Mouse (Mus musculus) macrophage (primary cell): ENCODE data around the gene Usp34. TPM values are rescaled to one million over a fixed set of nuclear protein-coding genes. Genes with fewer than 3 reads are reported as not detected.
"Not testable (repeated sequence)": the region's sequence is repeated elsewhere in the genome, so short reads cannot be mapped to it uniquely, and the experiment has no call there.

Source experiments
- H3K27ac ChIP-seq: fragments of 350-480 bp; formaldehyde crosslinking; 2 replicates; pipeline ENCODE4 v1.9.0; 2021
- H3K36me3 ChIP-seq: fragments of 350-480 bp; formaldehyde crosslinking; 2 replicates; pipeline ENCODE4 v1.9.0; 2021; ENCODE audit errors: inconsistent target
- H3K4me3 ChIP-seq: fragments of 350-480 bp; formaldehyde crosslinking; 2 replicates; pipeline ENCODE4 v1.9.0; 2021; ENCODE audit errors: inconsistent target
- H3K79me2 ChIP-seq: fragments of 350-480 bp; formaldehyde crosslinking; 2 replicates; pipeline ENCODE4 v1.9.0; 2021; ENCODE audit errors: inconsistent target
- WGBS: methylation state at CpG from one replicate; pipeline ENCODE4 v1.1.7; 2026; ENCODE audit warnings: inconsistent platforms; ENCODE audit not compliant: missing documents; 5-methylcytosine and 5-hydroxymethylcytosine counted together
- polyA plus RNA-seq: library from polyadenylated mRNA; stranded (reverse); fragments of 250-400 nt; gene quantifications from 3 replicates; pipeline ENCODE4 v1.2.4, GENCODE M21; 2018; ENCODE audit warnings: inconsistent platforms

Usp34 gene
- polyA plus RNA-seq, 1 experiment from 2014 or later, result 40.6 TPM

DNA sequence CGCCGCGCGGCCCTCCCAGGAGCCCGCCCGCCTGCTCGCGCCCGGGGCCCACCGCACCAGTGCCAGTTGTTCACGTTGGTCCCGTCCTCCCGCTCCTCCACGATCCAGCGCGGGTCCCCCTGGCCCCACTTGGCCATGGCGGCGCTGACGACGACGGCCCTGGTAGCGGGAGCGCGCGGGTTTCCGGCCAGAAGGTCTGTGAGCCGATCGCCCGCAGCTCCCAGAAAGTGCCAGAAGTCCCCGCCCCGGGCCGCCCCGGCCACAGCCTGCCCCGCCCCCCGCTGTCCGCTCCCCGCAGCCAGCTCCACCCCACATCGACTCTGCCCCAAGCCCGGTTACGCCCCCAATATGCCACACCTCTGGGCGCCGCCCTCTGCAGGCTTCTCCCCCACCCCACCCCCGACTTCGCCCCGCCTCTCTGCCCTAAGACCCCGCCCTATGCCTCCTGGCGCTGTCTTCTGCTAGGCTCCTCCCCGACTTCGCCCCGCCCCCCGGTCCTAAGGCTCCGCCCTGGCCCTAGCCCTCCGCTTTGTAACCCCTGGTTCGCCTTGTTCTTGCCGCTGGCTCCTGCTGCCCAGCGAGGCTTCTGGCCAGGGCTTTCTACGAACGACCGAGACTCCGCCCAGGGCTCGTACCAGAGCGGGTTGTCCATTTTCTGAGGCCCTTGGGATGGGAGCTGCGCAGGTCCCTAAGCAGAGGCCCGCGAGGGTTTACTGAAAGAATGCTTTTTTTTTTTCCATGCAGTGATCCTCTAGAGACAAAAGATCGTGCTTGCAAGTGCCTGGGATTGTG, 191.2 kb downstream of the Usp34 start, which contains the start of gene Ahsa2:
Gene Ahsa2, minus strand, starts transcription at position 313 of the 792 bp plus-strand sequence.
- peaks cover 21% of the 10 kb centered on the region for H3K79me2 ChIP-seq
- peak within 1 kb of the TSS; percentile 22; the same call in 1 of the 2 replicates for H3K27ac ChIP-seq
- peaks cover 17% of the 10 kb centered on the region; the same call in 1 of the 2 replicates for H3K36me3 ChIP-seq
- H3K4me3 ChIP-seq, result peak within 1 kb of the TSS; percentile 71
- under 1% methylated on average over 60 of the region's 66 CpGs for WGBS

DNA sequence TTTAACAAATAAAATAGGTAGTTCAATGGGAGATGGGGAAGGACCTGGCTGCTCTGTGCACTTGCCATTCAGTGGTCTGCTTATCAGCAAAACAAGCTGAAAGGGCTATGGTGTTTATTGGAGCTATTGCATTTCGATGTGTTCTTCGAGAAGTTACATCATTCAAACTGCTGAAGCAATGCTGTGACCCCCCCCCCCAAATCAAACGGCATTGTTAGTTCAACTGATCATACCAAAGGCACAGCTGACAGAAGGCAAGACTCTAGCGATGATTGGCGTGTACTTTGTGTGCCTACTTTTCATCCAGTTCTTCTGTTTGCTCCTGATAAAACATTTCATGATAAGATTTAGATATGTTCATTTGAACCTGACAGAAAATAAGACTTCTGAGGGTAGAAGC, 191.9 kb downstream of the Usp34 start:
- Histone ChIP-seq H3K36me3 (peaks cover 10% of the 10 kb centered on the region; the same call in 1 of the 2 replicates), H3K27ac (no peak overlapping the region), H3K79me2 (peaks cover 21% of the 10 kb centered on the region), H3K4me3 (peak overlapping the region; percentile 35)
- 30% methylated on average over 5 of the region's 5 CpGs for WGBS

DNA sequence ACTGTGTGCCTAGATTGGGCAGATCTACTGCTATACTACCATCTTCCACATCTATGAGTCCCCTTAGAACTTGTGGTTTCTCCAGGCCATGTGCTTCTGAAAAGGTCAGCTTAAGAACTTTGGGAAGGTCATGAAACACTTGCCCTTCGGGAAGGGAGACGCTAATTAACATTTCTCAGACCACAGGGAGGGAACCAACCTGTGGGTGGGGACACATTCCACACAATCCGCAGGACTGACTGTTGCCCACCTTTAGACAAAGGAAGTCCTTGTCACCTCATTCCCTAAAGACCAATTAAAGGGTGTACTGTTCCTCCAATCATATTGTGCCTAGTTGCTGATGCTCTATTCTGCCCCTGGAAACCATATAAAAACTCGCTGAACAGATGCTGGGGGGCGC, 198.1 kb downstream of the Usp34 start:
- not testable (repeated sequence) for H3K36me3 ChIP-seq, H3K4me3 ChIP-seq, H3K79me2 ChIP-seq, H3K27ac ChIP-seq
- 89% methylated on average over 5 of the region's 5 CpGs for WGBS

DNA sequence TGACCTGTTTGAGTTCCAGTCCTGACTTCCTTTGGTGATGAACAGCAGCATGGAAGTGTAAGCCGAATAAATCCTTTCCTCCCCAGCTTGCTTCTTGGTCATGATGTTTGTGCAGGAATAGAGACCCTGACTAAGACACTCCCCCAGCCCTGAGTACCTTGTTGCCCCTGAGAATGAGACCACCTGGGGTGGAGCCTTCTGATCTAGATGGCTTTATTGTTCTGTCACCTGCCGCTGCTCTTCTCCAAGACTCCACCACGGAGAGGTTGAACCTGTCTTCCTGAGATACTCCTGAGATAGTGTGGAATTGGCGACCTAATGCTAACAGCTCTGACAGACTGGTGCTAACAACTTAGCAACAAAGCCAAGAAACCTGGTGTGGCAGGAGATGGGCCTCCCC, 208.1 kb downstream of the Usp34 start:
- 67% methylated on average over 3 of the region's 4 CpGs for WGBS
- not testable (repeated sequence) for H3K4me3 ChIP-seq, H3K27ac ChIP-seq

DNA sequence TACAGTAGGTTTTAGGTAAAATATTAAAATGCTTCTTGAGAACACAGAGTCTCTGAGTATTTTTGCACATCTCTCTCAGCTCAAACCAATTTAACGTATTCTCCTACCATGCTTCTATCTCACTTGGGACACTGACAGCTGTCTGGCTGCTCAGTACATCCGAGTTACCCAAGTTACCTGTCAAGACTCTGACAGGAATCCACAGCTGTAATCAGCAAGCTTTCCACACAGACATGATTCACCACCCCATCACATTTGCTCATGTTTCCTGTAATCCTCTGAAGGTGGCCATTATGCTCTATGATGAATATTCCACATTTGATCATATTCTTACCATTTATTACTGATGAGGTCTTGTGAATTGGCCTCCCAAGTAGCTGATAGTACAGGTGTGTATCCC, 208.6 kb downstream of the Usp34 start:
- no peaks in the 10 kb centered on the region for H3K36me3 ChIP-seq
- 72% methylated on average over 2 of the region's 2 CpGs for WGBS
- H3K4me3 ChIP-seq, result no peak overlapping the region
- no peak overlapping the region for H3K27ac ChIP-seq
- H3K79me2 ChIP-seq, result no peaks in the 10 kb centered on the region

More for the DNA sequence above, 208.1 kb downstream of the Usp34 start:
- not testable (repeated sequence) for H3K79me2 ChIP-seq, H3K36me3 ChIP-seq

DNA sequence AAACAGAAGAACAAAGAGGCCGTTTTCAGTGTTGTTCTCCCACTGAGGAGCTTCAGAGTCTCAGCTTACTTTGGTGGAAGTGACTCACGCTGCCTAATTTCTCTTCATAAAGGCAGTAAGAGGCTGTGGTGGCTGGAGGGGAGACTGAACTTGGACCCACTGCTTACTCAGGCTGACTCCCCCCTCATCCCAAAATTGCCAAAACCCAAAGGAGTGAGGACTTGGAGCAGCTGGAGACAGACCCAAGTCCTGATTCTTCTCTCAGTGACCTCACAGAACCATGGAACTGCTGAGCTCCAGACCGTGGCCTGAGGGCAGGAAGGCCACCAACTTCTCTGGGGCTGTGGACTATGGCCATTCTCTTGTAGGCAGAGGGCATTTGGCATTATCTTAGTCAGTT, 212.3 kb downstream of the Usp34 start:
- no peak overlapping the region for H3K27ac ChIP-seq
- H3K79me2 ChIP-seq, result no peaks in the 10 kb centered on the region
- no peak overlapping the region for H3K4me3 ChIP-seq
- WGBS, result 97% methylated on average over 3 of the region's 3 CpGs
- no peaks in the 10 kb centered on the region for H3K36me3 ChIP-seq

DNA sequence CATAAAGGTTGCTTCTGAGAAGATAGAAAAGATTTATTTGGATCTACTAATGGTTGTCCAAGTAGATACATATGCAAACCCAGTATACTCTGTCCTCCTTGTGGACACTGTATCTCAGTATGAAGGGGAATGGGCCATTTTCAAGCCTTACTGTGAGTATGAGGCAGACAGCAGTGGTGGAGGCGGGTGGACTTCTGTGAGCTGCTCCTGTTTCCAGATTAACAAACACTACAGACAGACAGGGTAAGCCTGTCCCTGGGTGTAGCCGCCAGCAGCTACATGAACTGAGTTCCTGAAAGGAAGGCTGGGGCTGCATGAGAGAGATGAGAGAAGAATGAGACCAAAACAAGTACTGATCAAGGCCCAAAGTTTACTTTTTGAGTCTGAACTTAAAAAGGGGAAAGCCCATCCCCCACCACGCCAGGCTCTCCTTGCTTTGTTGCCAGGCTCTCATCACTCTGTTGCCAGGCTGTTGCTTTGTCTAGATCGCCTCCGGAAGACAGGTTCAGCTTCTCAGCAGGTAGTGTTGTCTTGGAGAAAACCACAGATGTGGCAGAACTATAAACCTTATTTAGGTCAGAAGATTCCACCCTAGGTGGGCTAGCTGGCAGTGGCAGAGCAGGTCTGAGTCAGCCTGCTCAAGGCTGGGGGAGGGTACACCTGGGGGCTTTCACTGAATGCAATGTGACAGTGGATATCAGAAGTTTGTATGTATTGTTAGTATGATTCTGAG, 213.9 kb downstream of the Usp34 start, which contains the start of gene 1700093K21Rik:
Gene 1700093K21Rik, minus strand, starts transcription at position 683 of the 733 bp plus-strand sequence.
- Histone ChIP-seq H3K4me3 (no peak within 1 kb of the TSS), H3K27ac (no peak within 1 kb of the TSS), H3K36me3 (no peaks in the 10 kb centered on the region), H3K79me2 (no peaks in the 10 kb centered on the region)
- WGBS, result 90% methylated on average over 5 of the region's 5 CpGs

DNA sequence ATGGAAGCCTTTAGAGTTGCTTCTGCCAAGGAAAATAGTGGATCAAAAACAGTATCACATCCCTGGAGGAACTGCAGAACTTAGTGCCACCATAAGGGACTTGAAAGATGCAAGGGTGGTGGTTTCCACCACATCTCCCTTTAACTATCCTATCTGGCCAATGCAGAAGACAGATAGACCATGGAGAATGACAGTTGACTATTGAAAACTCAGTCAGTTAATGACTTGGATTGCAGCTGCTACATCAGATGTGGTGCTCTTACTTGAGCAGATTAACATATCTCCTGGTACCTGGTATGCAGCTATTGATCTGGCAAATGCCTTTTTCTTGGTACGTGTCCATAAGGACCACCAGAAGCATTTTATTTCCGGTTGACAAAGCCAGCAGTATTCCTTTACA, 230.8 kb downstream of the Usp34 start:
- Histone ChIP-seq H3K4me3 (no peak overlapping the region), H3K36me3 (no peaks in the 10 kb centered on the region), H3K27ac (no peak overlapping the region), H3K79me2 (no peaks in the 10 kb centered on the region)
- 100% methylated on average over 2 of the region's 2 CpGs for WGBS

Other genes with a start within 250 kb of the Usp34 start
- gene Xpo1, start 50.9 kb upstream of the Usp34 start, polyA plus RNA-seq, result 44.6 to 85.9 TPM (median 58.4 TPM) in 3 replicates
- 12.5 to 17.1 TPM (median 16.3 TPM) in 3 replicates for gene Ahsa2, start 191.1 kb downstream of the Usp34 start, polyA plus RNA-seq
- gene 1700093K21Rik, start 214.3 kb downstream of the Usp34 start, polyA plus RNA-seq, result not detected in 3 replicates